Mouse (Mus musculus) intestine, embryonic 14.5 days (tissue): ENCODE data around the gene Zfp825. TPM values are rescaled to one million over a fixed set of nuclear protein-coding genes. Genes with fewer than 3 reads are reported as not detected.
"Not testable (repeated sequence)": the region's sequence is repeated elsewhere in the genome, so short reads cannot be mapped to it uniquely, and the experiment has no call there.

ENCODE experiments used
- ATAC-seq: fragments of 200-750 bp; cut with Nextera tagmentation; replicated peaks from 2 replicates; pipeline ENCODE4 v1.8.0; 2017; ENCODE audit warnings: low read depth, moderate number of reproducible peaks, moderate TSS enrichment, moderate library complexity; ENCODE audit not compliant: low FRiP score, low TSS enrichment
- DNase-seq: peaks from one replicate; pipeline ENCODE4 v3.0.0-alpha.2; 2018; ENCODE audit warnings: low spot score
- H3K27ac ChIP-seq: fragments of 300-500 bp; sonication (generic); 2 replicates; pipeline ENCODE4 v1.5.1; 2014; ENCODE audit warnings: low read depth, mild to moderate bottlenecking, control low read depth
- H3K27me3 ChIP-seq: fragments of 300-500 bp; sonication (generic); replicated peaks from 2 replicates; pipeline ENCODE4 v1.6.1; 2014; ENCODE audit warnings: low read length, control low read depth; ENCODE audit not compliant: control insufficient read depth, insufficient read depth
- H3K36me3 ChIP-seq: fragments of 300-500 bp; sonication (generic); 2 replicates; pipeline ENCODE4 v1.6.1; 2014; ENCODE audit warnings: low read length, control low read depth; ENCODE audit not compliant: control insufficient read depth, insufficient read depth
- H3K4me1 ChIP-seq: fragments of 300-500 bp; sonication (generic); replicated peaks from 2 replicates; pipeline ENCODE4 v1.6.1; 2014; ENCODE audit warnings: low read length, control low read depth, mixed read lengths; ENCODE audit not compliant: control insufficient read depth, insufficient read depth
- H3K4me2 ChIP-seq: fragments of 300-500 bp; sonication (generic); 2 replicates; pipeline ENCODE4 v1.6.1; 2014; ENCODE audit warnings: low read length
- H3K4me3 ChIP-seq: fragments of 300-500 bp; sonication (generic); 2 replicates; pipeline ENCODE4 v1.5.1; 2014; ENCODE audit warnings: low read depth, low read length, control low read depth, mixed read lengths
- H3K9ac ChIP-seq: fragments of 300-500 bp; sonication (generic); 2 replicates; pipeline ENCODE4 v1.6.1; 2014; ENCODE audit warnings: mild to moderate bottlenecking, low read length
- H3K9me3 ChIP-seq: fragments of 300-500 bp; sonication (generic); 2 replicates; pipeline ENCODE4 v1.6.1; 2016; ENCODE audit warnings: low read length, control low read depth; ENCODE audit not compliant: control insufficient read depth
- WGBS: fragments of 180-500 bp; shearing (Covaris S2); extraction: QIAGEN DNeasy Blood & Tissue Kit; methylation state at CpG from one replicate; pipeline ENCODE4 v1.1.7; 2014; 5-methylcytosine and 5-hydroxymethylcytosine counted together
- polyA plus RNA-seq: library from polyadenylated mRNA; unstranded; fragments of >200 nt; fragmentation: Nextera tagmentation; extraction: Ambion mirVana; gene quantifications from 2 replicates; pipeline ENCODE4 v1.2.1, GENCODE M21; 2014

Zfp825 gene
- polyA plus RNA-seq, 1 experiment from 2014 or later: 16.1 TPM

DNA sequence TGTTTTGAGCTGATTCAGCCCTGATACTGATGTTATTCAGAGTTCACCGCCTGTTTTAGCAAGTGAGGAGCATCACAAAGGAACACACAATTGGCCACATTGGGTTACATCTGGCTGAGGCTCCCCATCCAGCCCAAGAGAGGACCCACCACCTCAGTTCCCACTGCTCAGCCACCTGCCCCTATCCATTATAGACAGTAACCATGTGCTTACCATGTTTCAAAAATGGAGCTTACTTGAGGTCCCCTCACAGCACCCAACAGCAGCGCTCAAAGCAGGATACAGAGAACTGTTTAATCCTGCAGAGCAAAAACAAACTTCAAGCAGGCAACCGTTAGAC, 28.3 kb upstream of the Zfp825 start:
- H3K9me3 ChIP-seq, H3K27me3 ChIP-seq, DNase-seq, H3K4me1 ChIP-seq, ATAC-seq, H3K36me3 ChIP-seq: not testable (repeated sequence)
- H3K27ac ChIP-seq: peak overlapping the region; percentile 78
- peak overlapping the region; percentile 52 for H3K4me3 ChIP-seq
- H3K9ac ChIP-seq: peak overlapping the region; percentile 48
- H3K4me2 ChIP-seq: peak overlapping the region; percentile 65
- WGBS: 0% methylated on average over 3 of the region's 3 CpGs

DNA sequence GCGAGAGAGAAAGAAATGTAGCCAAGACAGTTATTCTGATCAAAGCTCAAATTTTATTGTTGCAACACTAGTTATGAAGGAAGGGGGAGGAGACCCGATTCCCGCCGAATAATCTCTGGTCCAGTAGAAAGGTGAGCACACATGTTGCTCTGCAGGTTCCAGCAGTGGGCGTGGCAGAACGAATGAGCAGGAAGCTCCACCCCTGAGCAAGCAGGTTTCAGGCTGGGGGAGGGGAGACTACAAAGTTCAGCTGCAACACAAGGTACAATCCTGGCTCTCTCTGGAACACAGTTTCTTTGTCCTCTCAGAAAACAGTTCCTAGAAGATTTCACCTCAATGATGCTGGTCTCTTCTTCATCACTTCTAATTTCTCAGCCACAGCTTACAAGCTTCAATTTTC, 14.2 kb upstream of the Zfp825 start:
- DNase-seq, H3K9ac ChIP-seq, ATAC-seq, H3K9me3 ChIP-seq, H3K27me3 ChIP-seq, H3K27ac ChIP-seq, H3K4me2 ChIP-seq, H3K4me3 ChIP-seq, H3K4me1 ChIP-seq, H3K36me3 ChIP-seq: not testable (repeated sequence)
- 78% methylated on average over 6 of the region's 6 CpGs for WGBS

DNA sequence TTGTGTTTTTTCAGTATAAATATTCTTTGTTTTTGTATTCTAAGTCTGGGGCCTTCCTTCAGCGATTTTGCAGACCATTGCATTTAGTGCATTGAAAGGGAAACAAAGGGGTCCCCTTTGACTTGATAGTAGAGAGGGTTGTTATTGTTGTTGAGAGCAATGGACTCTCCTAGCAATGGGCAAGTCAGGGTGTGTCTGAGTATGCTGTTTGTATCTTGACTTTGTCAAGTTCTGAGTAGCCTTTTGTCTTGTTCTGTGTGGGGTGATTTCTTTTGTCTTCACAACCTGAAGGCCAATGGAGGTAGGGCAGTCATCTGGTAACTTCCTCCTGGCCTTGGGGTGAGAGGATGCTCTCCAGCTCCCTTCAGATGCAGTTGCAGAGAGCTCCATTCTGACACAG, 9.1 kb upstream of the Zfp825 start:
- H3K9me3 ChIP-seq, H3K27me3 ChIP-seq, H3K36me3 ChIP-seq, H3K4me1 ChIP-seq, H3K4me3 ChIP-seq, ATAC-seq, H3K27ac ChIP-seq, H3K4me2 ChIP-seq, DNase-seq, H3K9ac ChIP-seq: not testable (repeated sequence)
- WGBS: 78% methylated on average over 1 of the region's 1 CpGs

DNA sequence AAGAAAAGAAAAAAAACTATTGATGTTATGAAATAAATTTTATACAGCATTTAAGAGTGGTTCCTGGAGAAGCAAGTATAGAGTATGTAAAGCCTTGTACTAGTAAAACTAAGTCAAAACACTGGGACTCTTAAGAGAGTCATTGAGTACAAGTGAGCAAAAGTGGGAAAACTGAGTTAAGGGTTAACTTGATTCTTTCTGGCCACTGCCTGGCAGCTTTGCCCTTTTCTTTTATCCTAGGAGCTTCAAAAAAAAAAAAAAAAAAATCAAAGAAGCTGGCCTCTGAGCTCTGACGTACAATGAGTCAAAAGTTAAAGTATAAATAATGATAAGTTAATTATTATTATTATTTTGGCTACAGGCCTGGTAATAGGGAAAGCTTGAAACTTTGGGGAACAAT, 5.9 kb upstream of the Zfp825 start:
- not testable (repeated sequence) for H3K9me3 ChIP-seq, DNase-seq, H3K4me1 ChIP-seq, H3K9ac ChIP-seq, H3K4me2 ChIP-seq, ATAC-seq, H3K4me3 ChIP-seq, H3K27me3 ChIP-seq, H3K27ac ChIP-seq, H3K36me3 ChIP-seq
- 50% methylated on average over 1 of the region's 1 CpGs for WGBS

DNA sequence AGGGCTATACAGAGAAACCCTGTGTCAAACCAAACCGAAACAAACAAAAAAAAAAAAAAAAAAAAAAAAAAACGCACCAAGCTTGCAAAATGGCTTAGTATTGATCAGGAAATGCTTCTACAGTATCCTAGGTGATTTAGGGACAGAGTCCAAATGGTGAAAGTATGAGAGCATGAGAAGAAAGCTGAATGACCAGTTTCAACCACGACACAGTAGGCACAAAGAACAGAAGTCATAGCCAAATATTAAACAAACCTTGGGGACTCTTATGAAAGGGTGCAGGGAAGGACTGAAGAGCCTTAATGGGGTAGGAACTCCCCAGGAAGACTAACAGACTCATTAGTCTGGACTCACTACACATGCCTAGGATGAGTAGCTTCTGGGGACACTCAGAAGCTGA, 9.5 kb downstream of the Zfp825 start:
- not testable (repeated sequence) for H3K9ac ChIP-seq, H3K4me2 ChIP-seq, H3K4me3 ChIP-seq, H3K27ac ChIP-seq, H3K9me3 ChIP-seq, DNase-seq, H3K27me3 ChIP-seq, H3K4me1 ChIP-seq, ATAC-seq
- H3K36me3 ChIP-seq: peaks cover 12% of the 10 kb centered on the region; the same call in 1 of the 2 replicates
- WGBS: 85% methylated on average over 3 of the region's 3 CpGs

DNA sequence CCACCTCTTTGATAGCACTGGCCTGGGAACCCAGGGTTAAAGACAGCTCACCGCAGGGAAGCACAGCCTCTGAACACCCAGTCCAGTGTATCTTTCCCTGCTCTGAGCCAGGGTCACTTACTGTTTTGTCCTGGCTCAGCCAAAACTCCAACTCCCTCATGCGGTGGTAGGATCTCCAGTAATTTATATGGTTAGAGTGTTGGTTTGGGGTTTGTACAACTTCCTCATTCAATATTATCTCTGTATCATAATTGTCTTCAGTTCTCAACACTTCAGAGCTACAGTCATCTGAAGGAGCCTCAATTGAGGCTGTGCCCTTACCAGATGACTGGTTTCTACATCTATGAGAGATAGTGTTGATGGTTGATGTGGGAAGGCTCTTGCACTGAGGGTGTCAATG, 22.3 kb downstream of the Zfp825 start:
- H3K9me3 ChIP-seq, H3K4me1 ChIP-seq, H3K4me2 ChIP-seq, DNase-seq, ATAC-seq, H3K36me3 ChIP-seq, H3K9ac ChIP-seq, H3K4me3 ChIP-seq, H3K27ac ChIP-seq, H3K27me3 ChIP-seq: not testable (repeated sequence)
- 92% methylated on average over 2 of the region's 2 CpGs for WGBS

DNA sequence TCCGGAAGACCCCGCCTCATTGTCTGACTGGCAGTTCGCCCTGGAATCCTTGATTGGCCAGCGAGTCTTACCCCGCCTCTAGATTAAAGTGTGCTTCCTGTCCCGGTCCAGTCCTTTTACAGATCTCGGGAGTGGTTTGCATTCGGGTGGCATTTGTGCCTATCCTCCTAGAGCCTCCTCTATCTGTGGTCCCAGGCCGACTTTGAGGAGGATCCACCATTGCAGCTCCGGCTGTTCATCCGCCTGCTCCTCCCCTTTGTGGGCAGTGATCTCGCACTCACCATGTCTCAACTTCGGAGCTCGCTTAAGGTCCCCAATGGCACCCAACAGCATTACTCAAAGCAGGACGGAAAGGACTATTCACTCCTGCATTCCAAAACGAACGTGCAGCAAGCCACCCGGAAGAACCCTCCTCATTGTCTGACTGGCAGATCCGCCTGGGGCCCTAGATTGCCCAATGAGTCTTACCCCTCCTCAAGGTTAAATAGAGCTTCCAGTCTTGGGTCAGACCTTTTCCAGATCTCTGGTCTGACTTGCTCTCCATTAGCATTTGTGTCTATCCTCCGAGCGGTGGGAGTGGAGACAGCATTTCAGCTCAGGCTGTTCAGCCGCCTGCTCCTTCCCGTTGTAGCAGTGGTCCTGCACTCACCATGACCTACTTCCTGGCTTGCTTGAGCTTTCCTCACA, 30.9 kb downstream of the Zfp825 start:
- WGBS: under 1% methylated on average over 23 of the region's 23 CpGs
- ATAC-seq: peak; percentile 99
- H3K9me3 ChIP-seq: no peaks in the 10 kb centered on the region

DNA sequence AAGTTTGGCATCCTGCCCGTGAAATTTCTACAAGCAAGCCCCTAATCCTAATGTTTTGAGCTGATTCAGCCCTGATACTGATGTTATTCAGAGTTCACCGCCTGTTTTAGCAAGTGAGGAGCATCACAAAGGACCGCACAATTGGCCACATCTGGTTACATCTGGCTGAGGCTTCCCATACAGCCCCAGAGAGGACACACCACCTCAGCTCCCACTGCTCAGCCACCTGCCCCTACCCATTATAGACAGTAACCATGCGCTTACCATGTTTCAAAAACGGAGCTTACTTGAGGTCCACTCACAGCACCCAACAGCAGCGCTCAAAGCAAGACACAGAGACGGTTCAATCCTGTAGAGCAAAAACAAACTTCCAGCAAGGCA, 31.5 kb downstream of the Zfp825 start:
- Histone ChIP-seq H3K9ac (peak overlapping the region; percentile 44), H3K4me3 (peak overlapping the region; percentile 54), H3K27ac (peak overlapping the region; percentile 96), H3K4me2 (peak overlapping the region; percentile 63)
- H3K27me3 ChIP-seq, H3K9me3 ChIP-seq, ATAC-seq, H3K36me3 ChIP-seq, H3K4me1 ChIP-seq, DNase-seq: not testable (repeated sequence)
- under 1% methylated on average over 7 of the region's 7 CpGs for WGBS

More for the DNA sequence above, 30.9 kb downstream of the Zfp825 start:
- DNase-seq: peak; percentile 90
- Histone ChIP-seq H3K4me2 (peak overlapping the region; percentile 63), H3K4me3 (peak overlapping the region; percentile 54), H3K36me3 (no peaks in the 10 kb centered on the region), H3K27ac (peak overlapping the region; percentile 96), H3K27me3 (no peaks in the 10 kb centered on the region), H3K4me1 (no peaks in the 10 kb centered on the region), H3K9ac (peak overlapping the region; percentile 44)

DNA sequence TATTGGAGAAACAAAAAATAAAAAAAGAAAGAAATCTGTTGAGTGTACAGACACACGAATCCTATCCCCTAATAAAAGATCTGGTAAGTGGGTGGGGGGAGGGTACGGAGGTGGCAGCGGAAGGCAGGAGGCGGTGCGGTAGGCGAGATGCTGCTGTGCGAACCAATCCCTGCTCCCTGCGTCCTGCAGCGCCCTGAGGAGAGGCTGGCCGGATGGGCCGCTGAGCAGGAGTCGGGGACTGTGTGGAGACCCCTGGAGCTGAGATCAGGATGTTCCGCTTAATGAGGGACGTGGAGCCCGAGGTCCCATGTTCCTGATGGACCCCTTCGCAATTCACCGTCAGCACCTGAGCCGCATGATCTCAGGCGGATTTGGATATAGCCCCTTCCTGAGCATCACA, 53.9 kb downstream of the Zfp825 start:
- Histone ChIP-seq H3K9me3 (peaks cover 39% of the 10 kb centered on the region), H3K27ac (no peak overlapping the region), H3K36me3 (peaks cover 2% of the 10 kb centered on the region; the same call in 1 of the 2 replicates), H3K4me3 (no peak overlapping the region), H3K9ac (no peak overlapping the region), H3K4me1 (no peaks in the 10 kb centered on the region), H3K27me3 (no peaks in the 10 kb centered on the region), H3K4me2 (no peak overlapping the region)
- ATAC-seq (no peak), DNase-seq (no peak)
- WGBS: 32% methylated on average over 19 of the region's 19 CpGs
